Mouse (Mus musculus) liver, adult (tissue): ENCODE data around the gene Wdr25.

Experiments
- GATA4 ChIP-seq: IDR thresholded peaks from 2 replicates; pipeline ENCODE4 v1.6.1; 2014; ENCODE audit warnings: mild to moderate bottlenecking, low read length; ENCODE audit not compliant: insufficient replicate concordance

The Wdr25 gene

DNA sequence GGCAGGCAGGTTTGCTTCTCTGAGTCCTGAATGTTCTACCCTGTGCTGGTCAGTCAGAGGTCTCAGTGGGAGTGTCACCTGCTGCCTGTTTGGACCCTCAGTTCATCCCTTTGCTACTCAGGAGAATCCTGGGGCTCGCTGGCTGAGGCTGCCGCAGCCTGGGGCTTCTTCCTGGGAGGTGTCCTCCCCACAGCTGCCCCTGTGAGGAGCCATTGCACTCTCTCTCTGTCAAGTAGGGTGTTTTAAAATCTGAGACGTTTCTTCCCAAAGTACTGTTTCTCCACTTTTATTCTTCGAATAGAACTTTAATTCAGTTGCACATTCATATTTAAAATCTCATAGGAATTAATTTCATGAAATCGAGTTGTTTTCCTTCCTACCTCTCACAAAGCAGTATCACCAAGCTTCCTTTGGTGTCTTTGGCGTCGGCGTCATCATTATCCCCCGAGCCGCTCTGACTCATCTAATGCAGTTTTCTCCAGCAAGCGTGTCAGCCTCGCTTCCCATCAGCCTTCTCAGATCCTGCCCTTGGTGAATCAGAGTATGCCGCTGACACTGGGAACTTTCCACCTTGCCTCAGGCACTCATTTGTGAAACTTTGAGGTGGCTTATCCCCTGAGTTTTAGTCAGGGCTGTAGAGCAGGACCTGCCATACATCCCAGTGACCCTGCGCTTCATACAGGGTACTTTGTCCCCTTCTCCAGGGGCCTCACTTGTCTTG lies 48.9 kb downstream of the Wdr25 start:
- TF ChIP-seq GATA4: no peak

DNA sequence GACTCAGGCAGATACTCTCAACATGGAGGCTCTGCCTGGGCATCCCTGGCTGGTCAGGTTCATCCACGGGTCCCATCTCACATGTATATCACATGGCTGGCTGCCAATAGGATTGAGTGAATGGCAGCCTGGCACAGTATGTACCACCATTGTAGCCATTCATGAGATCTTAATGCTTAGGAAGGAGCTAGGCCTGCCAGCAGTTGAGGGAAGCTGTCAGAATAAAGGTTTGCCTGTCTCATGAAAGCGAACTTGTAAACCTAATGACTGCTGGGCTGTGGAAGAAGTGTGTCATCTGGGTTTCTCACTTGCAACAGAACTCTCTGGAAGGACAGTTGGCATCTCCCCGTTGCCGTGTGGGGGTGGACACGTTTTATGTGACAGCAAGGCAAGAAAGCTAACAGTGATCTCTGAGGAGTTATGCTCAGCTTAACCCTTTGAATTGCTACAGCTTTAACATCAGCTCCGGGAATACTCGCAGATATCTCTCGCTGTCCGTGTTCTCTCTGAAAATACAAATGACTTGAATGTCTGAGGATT lies 59.6 kb downstream of the Wdr25 start:
- no peak for TF ChIP-seq GATA4

- TF ChIP-seq GATA4: no peak
Measured at GRCm38 (mm10) chr12:108953838-108954237, 60.4 kb downstream of the Wdr25 start.

- TF ChIP-seq GATA4: no peak
Measured at GRCm38 (mm10) chr12:108954456-108954855, 61.0 kb downstream of the Wdr25 start.

DNA sequence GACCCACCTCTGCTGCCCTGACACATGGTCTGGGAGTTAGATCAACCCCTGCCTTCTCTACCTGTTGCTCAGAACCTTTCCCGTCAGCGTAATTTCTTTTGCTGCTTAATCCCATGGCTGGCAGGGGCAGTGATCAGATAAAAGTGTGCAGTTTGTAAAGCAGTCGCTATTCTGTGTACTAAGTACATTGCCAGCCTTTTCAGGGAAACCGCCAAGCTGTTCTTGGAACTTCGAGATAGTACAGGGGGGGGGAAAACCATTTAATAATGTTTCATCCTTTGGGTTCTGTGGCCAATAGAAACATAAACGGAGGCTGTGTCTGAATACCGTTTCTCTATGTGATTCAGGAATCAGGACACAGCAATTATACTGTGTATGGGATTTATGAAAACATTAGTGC lies 65.1 kb downstream of the Wdr25 start:
- TF ChIP-seq GATA4: no peak

GRCm38 (mm10) chr12:108958991-108959638 lies 65.7 kb downstream of the Wdr25 start:
- no peak for TF ChIP-seq GATA4

DNA sequence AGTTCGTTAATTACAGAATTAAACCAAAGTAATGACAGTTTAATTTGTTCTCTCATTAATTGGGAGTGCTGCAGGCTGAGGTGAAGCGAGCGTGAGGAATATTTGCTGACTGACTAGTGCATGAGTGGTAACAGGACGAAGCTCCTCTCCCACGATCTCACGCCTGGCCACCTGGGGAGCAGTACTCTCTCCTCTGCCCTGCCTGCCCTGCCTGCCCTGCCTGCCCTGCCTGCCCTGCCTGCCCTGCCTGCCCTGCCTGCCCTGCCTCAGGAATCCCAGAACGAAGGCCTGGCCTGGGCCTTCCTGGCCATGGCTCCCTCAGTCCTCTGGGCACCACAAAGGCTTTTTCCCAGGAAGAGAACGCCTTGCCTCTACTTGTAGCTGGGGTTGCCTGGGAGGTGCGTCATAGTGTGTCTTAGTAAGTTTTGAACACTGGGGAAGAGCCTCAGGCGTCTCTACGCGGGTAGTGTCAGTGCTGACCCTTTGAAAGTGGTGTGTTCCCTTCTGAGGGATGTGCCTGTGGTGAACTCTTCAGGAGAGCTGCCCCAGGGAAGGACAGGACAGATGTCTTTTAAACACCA lies 66.3 kb downstream of the Wdr25 start:
- TF ChIP-seq GATA4: no peak

GRCm38 (mm10) chr12:108960225-108960624 lies 66.8 kb downstream of the Wdr25 start:
- no peak for TF ChIP-seq GATA4

- TF ChIP-seq GATA4: no peak
Measured at GRCm38 (mm10) chr12:108967631-108968030, 74.2 kb downstream of the Wdr25 start.

DNA sequence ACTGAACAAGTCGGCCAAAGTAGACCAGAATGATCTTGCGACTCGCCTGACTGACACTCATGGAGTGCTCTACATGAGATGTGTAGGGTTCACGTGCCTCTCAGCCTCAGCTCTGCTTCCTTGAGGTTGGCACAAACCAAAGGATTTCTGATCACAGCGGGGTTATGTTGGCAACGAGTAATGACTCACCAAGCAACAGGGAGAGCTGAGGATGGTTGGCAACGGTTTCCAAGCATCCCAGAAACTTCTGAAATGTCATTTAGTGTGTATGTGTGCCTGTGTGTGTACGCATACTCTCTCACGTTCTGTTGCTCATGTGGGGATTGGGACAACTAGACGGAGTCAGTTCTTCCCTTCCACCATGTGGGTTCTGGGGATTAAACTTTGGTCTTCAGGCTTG lies 74.6 kb downstream of the Wdr25 start:
- no peak for TF ChIP-seq GATA4

DNA sequence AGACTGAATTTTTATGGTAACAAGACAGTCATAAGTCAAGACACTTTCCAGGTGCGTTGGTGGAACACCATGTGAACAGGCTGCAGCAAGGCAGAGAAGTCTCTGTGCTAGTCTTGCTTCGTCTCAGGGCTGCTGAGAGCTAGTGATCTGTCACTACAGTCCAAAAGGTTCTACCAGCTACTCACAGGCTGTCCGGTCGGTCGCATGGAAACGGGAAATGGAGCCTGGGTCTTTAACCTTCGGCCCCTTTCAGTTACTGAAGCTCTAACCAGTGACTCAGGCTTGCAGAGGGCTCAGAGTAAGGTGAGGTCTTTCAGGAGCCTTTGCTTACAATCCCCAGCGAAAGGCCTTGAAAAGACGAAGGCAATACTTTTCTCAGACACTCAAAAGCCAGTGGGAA lies 78.0 kb downstream of the Wdr25 start:
- no peak for TF ChIP-seq GATA4

- TF ChIP-seq GATA4: no peak
Measured at GRCm38 (mm10) chr12:108972234-108972633, 78.8 kb downstream of the Wdr25 start.

- TF ChIP-seq GATA4: no peak
Measured at GRCm38 (mm10) chr12:108979977-108980376, 86.5 kb downstream of the Wdr25 start.

GRCm38 (mm10) chr12:108981941-108982683 lies 88.7 kb downstream of the Wdr25 start:
- no peak for TF ChIP-seq GATA4

GRCm38 (mm10) chr12:108982684-108982960 lies 89.2 kb downstream of the Wdr25 start:
- TF ChIP-seq GATA4: no peak

- TF ChIP-seq GATA4: no peak
Measured at GRCm38 (mm10) chr12:108983496-108983895, 90.1 kb downstream of the Wdr25 start.
